19 mouse cellular contexts compared by ENCODE assay signal in genomic region chr17:14340736-14341135, GRCm38 (mm10).
DNase-seq lines count a peak whose midpoint lies in the region; ATAC-seq lines count a peak whose summit lies in the region.
"Had no signal": no experiment of that assay in that cellular context is flagged by ENCODE, and none has a peak within 500 bp of the region (broad histone marks: within the 10 kb centered on the region; RNA-seq: fewer than 3 reads in every experiment).

No protein-coding gene starts in this region.

- peaks cover 85% of the 10 kb centered on the region for H3K27me3 ChIP-seq in heart, embryonic 10.5 days (ENCODE audit: insufficient read depth, poor library complexity, severe bottlenecking)
- peaks cover 40% of the 10 kb centered on the region for H3K27me3 ChIP-seq in heart, embryonic 11.5 days (ENCODE audit: control insufficient read depth, insufficient read depth, low read length)
- H3K27me3 ChIP-seq in midbrain, embryonic 15.5 days (replicated peaks): no peaks in the 10 kb centered on the region
- peaks cover 7% of the 10 kb centered on the region for H3K27me3 ChIP-seq in midbrain, embryonic 10.5 days (ENCODE audit: low read depth, poor library complexity, severe bottlenecking)
- H3K27me3 ChIP-seq: forebrain, embryonic 13.5 days had no signal

- H3K36me3 ChIP-seq in heart, embryonic 10.5 days: no peaks in the 10 kb centered on the region
- H3K36me3 ChIP-seq in heart, embryonic 11.5 days (ENCODE audit: control insufficient read depth, insufficient read depth, low read length): no peaks in the 10 kb centered on the region
- no peaks in the 10 kb centered on the region for H3K36me3 ChIP-seq in midbrain, embryonic 15.5 days (replicated peaks)
- no peaks in the 10 kb centered on the region for H3K36me3 ChIP-seq in midbrain, embryonic 10.5 days
- H3K36me3 ChIP-seq: heart, embryonic 15.5 days had no signal

- ATAC-seq in heart, embryonic 11.5 days (replicated peaks; ENCODE audit: insufficient number of reproducible peaks, low FRiP score, low TSS enrichment): no peak
- 0 out of 2 replicates have a peak, but pooled peaks have one; percentile 16 for ATAC-seq in midbrain, embryonic 15.5 days (replicated peaks)
- ATAC-seq: forebrain, embryonic 13.5 days; intestine, embryonic 16.5 days had no signal

- H3K9me3 ChIP-seq in heart, embryonic 10.5 days: no peaks in the 10 kb centered on the region
- H3K9me3 ChIP-seq in heart, embryonic 11.5 days (replicated peaks; ENCODE audit: control insufficient read depth, low read length): no peaks in the 10 kb centered on the region
- no peaks in the 10 kb centered on the region for H3K9me3 ChIP-seq in midbrain, embryonic 15.5 days
- no peaks in the 10 kb centered on the region for H3K9me3 ChIP-seq in midbrain, embryonic 10.5 days (replicated peaks)
- H3K9me3 ChIP-seq: embryonic facial prominence, embryonic 13.5 days; forebrain, embryonic 13.5 days; heart, embryonic 15.5 days had no signal

- intact Hi-C loops in gastrocnemius, postnatal 36 days (cut with DNase I): no loop called here

- no peak overlapping the region for H3K9ac ChIP-seq in heart, embryonic 11.5 days (ENCODE audit: low read depth, low read length)
- no peak overlapping the region for H3K9ac ChIP-seq in midbrain, embryonic 15.5 days
- H3K9ac ChIP-seq: embryonic facial prominence, embryonic 13.5 days; forebrain, embryonic 13.5 days; heart, embryonic 15.5 days; hindbrain, embryonic 14.5 days had no signal

- peak; percentile 85 to 93 for DNase-seq in cerebellum, postnatal 10 days
- DNase-seq in cerebellum, adult 11 months: no peak
- peak; percentile 67 for DNase-seq in heart, embryonic 10.5 days (ENCODE audit: low spot score)
- DNase-seq in midbrain, embryonic 10.5 days (ENCODE audit: low spot score): no peak
- DNase-seq in NIH3T3 (ENCODE audit: low read depth): peak; percentile 38
- DNase-seq in gastrocnemius, postnatal 36 days: no peak
- DNase-seq: adrenal gland, adult 2 months; adrenal gland, postnatal 25 days; cerebellum, adult 9-11 months; gastrocnemius, adult 2 months; gastrocnemius, postnatal 25 days; heart, postnatal 14 days had no signal

- H3K4me3 ChIP-seq in heart, embryonic 10.5 days: no peak overlapping the region
- H3K4me3 ChIP-seq in heart, embryonic 11.5 days (ENCODE audit: low read depth, low read length): no peak overlapping the region
- H3K4me3 ChIP-seq in midbrain, embryonic 15.5 days: no peak overlapping the region
- no peak overlapping the region for H3K4me3 ChIP-seq in midbrain, embryonic 10.5 days
- H3K4me3 ChIP-seq: embryonic facial prominence, embryonic 13.5 days; forebrain, embryonic 13.5 days; gastrocnemius, adult 2 months; heart, embryonic 15.5 days had no signal

- no peak overlapping the region for H3K27ac ChIP-seq in heart, embryonic 10.5 days
- no peak overlapping the region for H3K27ac ChIP-seq in heart, embryonic 11.5 days (ENCODE audit: low read depth, low read length)
- no peak overlapping the region for H3K27ac ChIP-seq in midbrain, embryonic 15.5 days
- H3K27ac ChIP-seq in midbrain, embryonic 10.5 days (replicated peaks): no peak overlapping the region
- H3K27ac ChIP-seq: embryonic facial prominence, embryonic 13.5 days; forebrain, embryonic 13.5 days; gastrocnemius, adult 2 months; heart, embryonic 15.5 days; hindbrain, embryonic 14.5 days had no signal

- no peak overlapping the region for H3K4me2 ChIP-seq in heart, embryonic 11.5 days
- H3K4me2 ChIP-seq in midbrain, embryonic 15.5 days: no peak overlapping the region
- H3K4me2 ChIP-seq: embryonic facial prominence, embryonic 13.5 days; forebrain, embryonic 13.5 days; heart, embryonic 15.5 days; hindbrain, embryonic 14.5 days had no signal

- 71% methylated on average over 2 of the region's 2 CpGs for WGBS in heart, embryonic 10.5 days
- 68% methylated on average over 2 of the region's 2 CpGs for WGBS in heart, embryonic 11.5 days (ENCODE audit: insufficient replicate concordance)
- WGBS in midbrain, embryonic 15.5 days: 85% methylated on average over 2 of the region's 2 CpGs
- WGBS in midbrain, embryonic 10.5 days: 84% methylated on average over 2 of the region's 2 CpGs

- H3K4me1 ChIP-seq in heart, embryonic 10.5 days: peaks cover 7% of the 10 kb centered on the region; the same call in 1 of the 2 replicates
- 0 out of 2 replicates have a peak, but pooled peaks cover 2% of the 10 kb centered on the region for H3K4me1 ChIP-seq in heart, embryonic 11.5 days (ENCODE audit: control insufficient read depth, insufficient read depth, low read length)
- H3K4me1 ChIP-seq in midbrain, embryonic 15.5 days: no peaks in the 10 kb centered on the region
- H3K4me1 ChIP-seq in midbrain, embryonic 10.5 days: peaks cover 22% of the 10 kb centered on the region
- H3K4me1 ChIP-seq: forebrain, embryonic 13.5 days; heart, embryonic 15.5 days had no signal

Comparison
In these comparisons a context has a peak if more than half of its experiments do, and no peak if none do; other contexts are left out.
1. DNase-seq: peak in cerebellum, postnatal 10 days (2 of 2), heart, embryonic 10.5 days (single experiment) and NIH3T3 (single experiment); none in cerebellum, adult 11 months (single experiment), midbrain, embryonic 10.5 days (single experiment) and gastrocnemius, postnatal 36 days (0 of 2).